Mouse (Mus musculus) G1E (cell line): ENCODE measurements at regions not wholly inside any gene's neighbourhood (a gene's known extent, or its start where the extent isn't known, plus 50 kb on each side); places are given as distances from the start of the nearest gene placed in this dataset.

ENCODE experiments used
- ATAC-seq: 2 replicates; pipeline ENCODE4 v1.8.0; 2016; ENCODE audit warnings: mild to moderate bottlenecking; ENCODE audit not compliant: insufficient number of reproducible peaks, poor library complexity, low FRiP score, severe bottlenecking; ENCODE audit errors: extremely low read depth
- DNase-seq: peaks from one replicate; pipeline ENCODE4 v3.0.0; 2012; ENCODE audit warnings: low spot score
- H3K27me3 ChIP-seq: 2 replicates; pipeline ENCODE4 v1.6.1; 2012; ENCODE audit warnings: mild to moderate bottlenecking, low read length, inconsistent platforms; ENCODE audit not compliant: insufficient read depth
- H3K36me3 ChIP-seq: replicated peaks from 2 replicates; pipeline ENCODE3; 2012; ENCODE audit warnings: mild to moderate bottlenecking, inconsistent platforms
- H3K4me1 ChIP-seq: 2 replicates; pipeline ENCODE4 v1.6.1; 2012; ENCODE audit warnings: low read depth, low read length, inconsistent platforms, mixed read lengths; ENCODE audit not compliant: insufficient read depth
- H3K4me3 ChIP-seq: 2 replicates; pipeline ENCODE4 v1.5.1; 2012; ENCODE audit warnings: low read depth, mild to moderate bottlenecking, inconsistent platforms, low read length, moderate library complexity, mixed read lengths
- H3K9me3 ChIP-seq: replicated peaks from 2 replicates; pipeline ENCODE4 v1.6.1; 2012; ENCODE audit warnings: inconsistent platforms
- CTCF ChIP-seq: IDR thresholded peaks from 2 replicates; pipeline ENCODE4 v1.5.1; 2012; ENCODE audit warnings: low read depth, low read length, inconsistent platforms, mixed read lengths
- GATA1 ChIP-seq: IDR thresholded peaks from 2 replicates; pipeline ENCODE4 v1.6.1; 2012; ENCODE audit warnings: borderline replicate concordance, low read length, inconsistent platforms, mixed read lengths
- GATA2 ChIP-seq: IDR thresholded peaks from 2 replicates; pipeline ENCODE4 v1.6.1; 2012; ENCODE audit warnings: low read depth, low read length, inconsistent platforms, borderline replicate concordance
- POLR2AphosphoS5 ChIP-seq: IDR thresholded peaks from 2 replicates; pipeline ENCODE4 v1.6.1; 2012; ENCODE audit warnings: low read depth, low read length, inconsistent platforms; ENCODE audit not compliant: insufficient replicate concordance
- TAL1 ChIP-seq: conservative IDR thresholded peaks from 2 replicates; pipeline ENCODE4 v1.6.1; 2012; ENCODE audit warnings: low read depth, low read length, inconsistent platforms, mixed read lengths

DNA sequence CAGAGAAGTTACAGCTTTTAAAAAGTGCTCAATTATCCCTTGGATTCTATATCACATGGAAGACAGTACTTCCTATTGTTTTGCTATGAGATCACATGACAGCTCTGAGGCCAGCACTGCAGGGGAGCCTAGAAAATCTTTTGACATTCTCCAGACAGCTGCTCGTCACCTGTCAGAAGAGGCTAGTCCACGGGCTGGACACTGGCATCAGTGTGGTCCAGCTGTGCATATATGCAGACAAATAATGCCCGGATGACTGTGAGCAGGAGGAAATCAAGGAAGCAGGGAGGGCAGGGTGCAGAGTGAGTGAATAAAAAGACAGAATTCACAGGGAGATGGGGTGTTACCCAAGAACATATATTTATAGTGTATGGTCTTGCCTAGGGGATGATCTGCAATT is 270.4 kb downstream of the Rnf144a start:
- H3K27me3 ChIP-seq, result no peaks in the 10 kb centered on the region
- H3K4me3 ChIP-seq, result no peak overlapping the region
- TF ChIP-seq GATA1 (no peak), CTCF (no peak), POLR2AphosphoS5 (no peak), GATA2 (no peak), TAL1 (no peak)
- H3K36me3 ChIP-seq, result no peaks in the 10 kb centered on the region
- H3K9me3 ChIP-seq, result peaks cover 39% of the 10 kb centered on the region
- DNase-seq, result no peak
- H3K4me1 ChIP-seq, result no peaks in the 10 kb centered on the region
- ATAC-seq, result no peak

GRCm38 (mm10) chr12:26143411-26143810 is 271.6 kb downstream of the Rnf144a start:
- DNase-seq, result no peak
- no peaks in the 10 kb centered on the region for H3K27me3 ChIP-seq
- no peaks in the 10 kb centered on the region for H3K36me3 ChIP-seq
- no peak for ATAC-seq
- H3K9me3 ChIP-seq, result peaks cover 39% of the 10 kb centered on the region
- TF ChIP-seq TAL1 (no peak), CTCF (no peak), POLR2AphosphoS5 (no peak), GATA1 (no peak), GATA2 (no peak)
- no peak overlapping the region for H3K4me3 ChIP-seq
- H3K4me1 ChIP-seq, result no peaks in the 10 kb centered on the region

DNA sequence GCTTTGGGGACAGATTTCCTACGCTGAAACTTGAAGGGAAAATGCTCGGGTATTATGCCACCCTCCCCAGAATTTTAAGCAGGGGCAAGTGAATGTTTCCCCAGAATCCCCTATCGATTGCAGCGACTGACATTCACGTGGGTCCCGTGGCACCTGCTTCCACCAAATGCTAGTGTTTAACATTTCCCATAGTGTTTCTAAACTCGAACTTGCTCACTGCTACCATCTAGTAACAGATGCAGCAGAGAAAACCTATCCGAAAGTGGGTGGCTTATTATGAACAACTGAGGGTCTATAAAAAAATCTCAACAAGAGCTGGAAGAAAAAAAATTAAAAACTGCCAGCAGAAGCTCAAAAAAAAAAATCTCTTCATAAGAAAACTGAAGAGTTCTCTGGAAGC is 284.2 kb downstream of the Rnf144a start:
- peaks cover 53% of the 10 kb centered on the region for H3K9me3 ChIP-seq
- no peaks in the 10 kb centered on the region for H3K36me3 ChIP-seq
- no peak overlapping the region for H3K4me3 ChIP-seq
- H3K27me3 ChIP-seq, result no peaks in the 10 kb centered on the region
- no peak for DNase-seq
- no peak for TF ChIP-seq GATA2
- no peak for TF ChIP-seq GATA1
- TF ChIP-seq CTCF, result no peak
- TF ChIP-seq POLR2AphosphoS5, result no peak
- TF ChIP-seq TAL1, result no peak
- no peaks in the 10 kb centered on the region for H3K4me1 ChIP-seq
- ATAC-seq, result no peak

GRCm38 (mm10) chr12:26130011-26130410 is 285.0 kb downstream of the Rnf144a start:
- ATAC-seq, result no peak
- H3K27me3 ChIP-seq, result no peaks in the 10 kb centered on the region

DNA sequence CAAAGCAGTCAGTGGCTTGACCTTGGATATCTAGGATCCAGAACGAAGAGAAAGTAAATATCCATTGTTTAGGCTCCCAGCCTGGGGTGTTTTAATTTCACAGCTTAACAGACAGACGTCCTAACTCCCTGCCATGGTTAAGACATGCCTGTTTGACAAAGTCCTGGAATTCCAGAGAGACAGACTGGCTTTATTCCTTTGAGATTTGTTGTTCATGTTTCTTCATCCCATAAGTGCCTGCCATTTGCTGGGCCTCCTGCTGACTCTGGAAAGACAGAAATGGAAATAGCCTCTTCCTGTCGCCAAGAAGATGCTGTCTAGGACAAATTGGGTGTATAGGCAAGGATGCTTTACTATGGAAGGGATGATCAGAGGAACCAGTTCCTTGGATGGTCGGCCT is 285.5 kb downstream of the Rnf144a start:
- Histone ChIP-seq H3K4me3 (no peak overlapping the region), H3K4me1 (no peaks in the 10 kb centered on the region), H3K27me3 (no peaks in the 10 kb centered on the region), H3K9me3 (peaks cover 58% of the 10 kb centered on the region), H3K36me3 (no peaks in the 10 kb centered on the region)
- TF ChIP-seq POLR2AphosphoS5 (no peak), CTCF (no peak), GATA2 (no peak), GATA1 (no peak), TAL1 (no peak)
- no peak for ATAC-seq
- DNase-seq, result no peak

More at GRCm38 (mm10) chr12:26130011-26130410, 285.0 kb downstream of the Rnf144a start:
- TF ChIP-seq GATA2, result no peak
- no peak for TF ChIP-seq TAL1
- TF ChIP-seq GATA1, result no peak
- TF ChIP-seq CTCF, result no peak
- TF ChIP-seq POLR2AphosphoS5, result no peak
- Histone ChIP-seq H3K9me3 (peaks cover 56% of the 10 kb centered on the region), H3K4me1 (no peaks in the 10 kb centered on the region), H3K4me3 (no peak overlapping the region), H3K36me3 (no peaks in the 10 kb centered on the region)
- DNase-seq, result no peak

DNA sequence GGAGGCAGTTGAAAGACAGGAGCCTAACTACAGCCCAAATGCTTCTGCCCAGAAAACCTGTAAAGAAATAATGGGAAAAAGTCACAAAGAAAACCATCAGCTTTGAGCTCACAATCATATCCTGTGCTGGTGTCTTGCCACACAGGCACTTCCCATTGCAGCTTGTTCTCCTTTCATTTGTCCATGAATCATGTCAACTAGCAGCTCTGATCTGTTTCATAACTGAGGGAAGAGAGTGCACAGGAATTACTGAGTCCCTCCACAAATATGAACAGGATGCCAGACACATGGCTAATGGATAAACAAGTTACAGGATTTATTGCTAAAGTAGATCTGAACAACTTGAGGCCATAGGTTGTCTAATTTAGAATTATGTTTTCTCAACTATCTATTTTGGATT is 286.2 kb downstream of the Rnf144a start:
- Histone ChIP-seq H3K27me3 (no peaks in the 10 kb centered on the region), H3K4me1 (no peaks in the 10 kb centered on the region), H3K36me3 (no peaks in the 10 kb centered on the region), H3K4me3 (no peak overlapping the region), H3K9me3 (peaks cover 62% of the 10 kb centered on the region)
- TF ChIP-seq GATA1 (no peak), GATA2 (no peak), POLR2AphosphoS5 (no peak), TAL1 (no peak), CTCF (no peak)
- no peak for DNase-seq
- no peak for ATAC-seq
